Mouse (Mus musculus): Measurements from ENCODE around the gene Nckap5.

Nckap5 gene

DNA sequence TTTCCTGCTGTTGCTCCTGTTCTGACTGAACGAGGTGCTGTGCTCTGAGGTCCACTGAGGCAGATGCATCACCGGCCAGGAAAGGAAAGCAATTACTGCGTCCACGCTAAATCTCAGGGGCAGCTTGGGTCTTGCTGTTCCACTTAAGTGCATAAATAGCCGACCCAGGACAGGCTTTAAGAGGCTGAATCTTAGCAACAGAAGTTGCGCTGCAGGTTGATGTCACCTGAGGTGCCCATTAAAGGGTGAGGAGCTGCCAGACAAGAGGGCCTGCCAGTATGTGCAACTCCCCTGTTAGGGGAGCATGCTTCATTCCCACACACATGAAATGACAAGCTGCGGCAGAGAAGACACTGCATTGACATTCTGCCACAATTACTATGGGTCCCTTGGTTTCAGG is 282.6 kb downstream of the Nckap5 start:
- no peak for DNase-seq

DNA sequence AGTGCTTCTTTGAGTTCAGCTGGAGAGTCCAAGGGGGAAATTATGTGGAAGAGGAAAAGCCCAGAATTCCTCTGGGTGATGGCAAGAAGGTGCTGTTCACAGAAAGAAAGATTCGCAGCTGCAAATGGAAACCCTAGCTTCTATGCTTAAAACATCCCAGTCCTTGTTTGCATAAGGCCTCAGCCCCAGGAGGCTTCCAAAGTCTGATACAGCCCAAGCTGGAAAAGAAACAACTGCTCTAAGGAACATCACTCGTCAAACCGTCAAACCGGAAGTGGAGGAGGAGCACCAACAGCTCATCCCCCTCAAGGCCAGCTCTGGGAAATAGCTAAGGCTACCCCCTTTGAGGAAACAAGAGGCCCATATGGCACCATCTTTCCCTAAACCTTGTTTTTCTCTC is 286.1 kb downstream of the Nckap5 start:
- DNase-seq: no peak

DNA sequence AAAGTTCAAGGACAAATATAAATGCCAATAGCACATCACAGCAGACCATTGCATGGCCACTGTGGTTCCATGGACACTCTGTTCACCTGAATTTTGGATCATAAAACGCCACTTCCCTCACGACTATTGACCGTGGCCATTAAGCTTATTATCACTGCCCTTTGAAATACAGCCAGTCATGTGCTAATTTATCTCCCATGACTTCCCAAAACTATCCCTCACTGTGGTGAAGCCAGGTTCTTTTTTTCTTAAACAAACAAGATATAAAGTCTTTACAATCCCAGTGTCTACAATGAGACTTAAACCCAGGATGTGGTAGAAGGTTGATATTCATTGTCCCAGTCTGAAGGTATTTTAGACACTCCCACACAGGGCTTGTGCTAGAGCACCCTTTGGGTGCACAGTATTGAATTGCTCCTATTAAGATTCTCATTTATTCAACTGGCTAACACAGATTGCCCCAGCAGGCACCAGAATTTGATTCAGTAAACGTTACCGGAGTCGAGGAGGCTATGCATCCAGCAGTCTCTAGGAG is 293.3 kb downstream of the Nckap5 start:
- no peak for DNase-seq

DNA sequence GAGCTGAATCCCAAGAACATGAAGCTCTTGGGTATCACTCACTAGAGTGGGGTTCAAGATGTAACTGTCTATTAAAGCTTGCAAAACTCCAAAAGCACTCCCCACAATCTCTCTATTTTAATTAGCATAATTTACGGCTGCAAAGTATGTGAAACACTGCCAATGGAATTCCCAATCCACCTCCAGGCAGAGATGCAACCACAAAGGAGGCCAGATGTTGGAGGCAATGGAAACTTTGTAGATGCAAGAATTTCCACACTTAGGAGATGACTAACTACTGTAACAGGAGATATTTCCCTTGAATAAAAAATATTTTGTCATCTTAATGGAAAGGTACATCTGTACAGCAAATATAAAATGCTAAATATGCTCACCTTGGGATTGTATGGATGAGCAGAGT is 295.1 kb downstream of the Nckap5 start:
- no peak for DNase-seq

DNA sequence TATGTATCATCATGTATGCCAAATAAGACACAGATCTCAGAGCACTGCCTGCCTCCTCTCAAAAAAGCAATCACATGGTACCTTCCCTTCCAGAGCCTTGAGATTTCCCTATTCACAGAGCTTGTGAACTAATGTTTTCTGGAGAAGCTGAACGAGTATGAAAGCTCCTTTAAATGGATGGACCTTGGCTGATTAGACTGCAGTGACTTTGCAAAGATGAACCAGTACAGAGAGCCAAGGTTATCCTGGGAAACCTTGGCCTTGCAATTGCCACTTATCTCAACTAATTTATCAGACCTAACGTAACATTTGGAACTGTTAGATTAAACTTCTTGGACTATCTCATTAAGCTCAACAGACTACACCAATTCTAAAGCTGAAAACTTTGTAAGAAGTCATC is 296.6 kb downstream of the Nckap5 start:
- DNase-seq: no peak

DNA sequence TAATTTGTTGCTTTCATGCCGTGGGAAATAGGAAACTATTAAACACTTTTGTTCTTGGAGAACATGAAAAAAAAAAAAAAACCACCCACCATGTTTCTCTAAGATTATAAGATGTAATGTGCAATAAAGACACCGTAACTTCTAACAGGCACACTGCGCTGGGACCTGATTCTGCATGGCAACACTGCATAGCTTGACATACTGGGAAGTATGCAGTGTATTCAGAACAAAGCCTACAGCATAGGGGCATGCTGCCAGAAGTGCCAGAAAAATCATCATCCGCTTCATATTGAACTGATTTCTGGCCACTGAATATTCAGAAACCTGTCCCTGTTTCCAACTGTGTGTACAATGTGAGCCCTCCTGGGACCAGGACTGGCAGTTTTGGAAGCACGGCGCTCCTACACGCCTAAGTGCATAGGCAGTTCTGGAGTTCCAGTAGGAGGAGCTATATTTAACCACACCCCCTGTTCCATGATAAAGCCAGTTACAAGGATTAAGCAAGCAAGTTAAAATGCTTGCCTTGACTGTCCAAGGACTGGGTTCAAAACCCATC is 302.5 kb downstream of the Nckap5 start:
- no peak for DNase-seq

DNA sequence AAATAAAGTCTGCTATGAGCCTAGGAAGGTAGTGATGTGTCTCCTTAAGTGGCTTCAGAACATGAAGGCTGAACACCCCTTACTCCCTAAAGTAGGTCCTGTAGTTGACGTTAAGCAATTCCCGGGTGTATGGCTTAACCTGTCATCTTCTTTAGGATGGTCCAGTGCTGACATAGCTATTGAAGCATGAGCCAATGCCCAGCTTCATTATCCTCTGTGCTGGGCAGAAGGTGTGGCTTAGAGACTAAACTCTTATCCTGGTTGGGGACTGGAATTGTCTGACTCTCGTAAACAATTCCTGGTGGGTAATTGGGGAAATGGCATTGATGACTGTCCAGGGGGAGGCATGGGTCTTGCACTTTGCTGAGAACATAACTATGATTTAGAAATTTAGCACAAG is 312.5 kb downstream of the Nckap5 start:
- DNase-seq: no peak

DNA sequence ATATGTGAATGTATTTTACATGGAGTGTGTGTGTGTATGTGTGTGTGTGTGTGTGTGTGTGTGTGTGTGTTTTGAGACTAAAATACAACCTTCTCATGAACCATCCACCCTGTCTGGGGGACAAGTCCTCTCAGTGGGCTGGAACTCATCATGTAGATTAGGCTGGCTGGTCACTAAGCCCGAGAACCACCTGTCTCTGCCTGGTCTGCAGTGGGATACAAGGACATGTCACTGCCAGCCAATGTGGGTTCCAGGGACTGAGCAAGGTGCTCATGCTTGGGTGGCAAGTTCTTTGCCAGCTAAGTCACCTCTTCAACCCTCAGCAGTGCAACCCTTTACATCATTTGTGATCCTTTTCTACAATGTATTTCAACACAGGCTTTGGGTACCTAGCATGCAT is 313.2 kb downstream of the Nckap5 start:
- no peak for DNase-seq

DNA sequence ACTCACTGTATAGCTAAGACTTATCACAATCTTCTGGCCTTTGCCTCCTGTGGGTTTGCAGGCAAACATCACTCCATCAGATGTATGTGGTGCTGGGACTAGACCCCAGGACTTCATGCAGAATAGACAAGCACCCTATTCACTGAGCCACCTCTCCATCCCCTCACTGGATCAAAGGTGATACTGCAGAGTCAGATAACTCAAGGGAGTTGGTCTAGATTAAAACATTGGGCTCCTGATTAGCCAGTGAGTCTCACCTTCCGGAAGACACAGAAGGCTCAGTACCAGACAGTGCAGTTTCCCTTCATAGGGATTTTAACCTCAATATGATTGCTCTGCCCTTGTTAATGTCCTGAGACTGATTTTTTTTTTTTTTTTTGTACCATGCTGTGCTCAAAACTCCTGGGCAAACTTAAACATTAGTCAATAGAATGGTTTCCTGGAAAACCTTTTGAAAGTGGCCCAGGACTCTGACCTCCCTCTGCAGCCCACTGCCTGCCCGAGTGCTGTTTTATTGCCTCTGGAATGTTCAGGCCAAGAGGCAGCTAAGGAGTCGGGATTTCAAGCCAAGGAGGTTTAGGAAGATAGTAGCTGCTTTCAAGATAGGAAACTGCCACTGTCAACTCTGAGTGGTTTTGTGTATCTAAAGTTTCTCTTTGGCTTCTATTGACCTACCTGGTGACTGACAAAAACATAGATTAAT is 315.4 kb downstream of the Nckap5 start:
- DNase-seq: no peak

DNA sequence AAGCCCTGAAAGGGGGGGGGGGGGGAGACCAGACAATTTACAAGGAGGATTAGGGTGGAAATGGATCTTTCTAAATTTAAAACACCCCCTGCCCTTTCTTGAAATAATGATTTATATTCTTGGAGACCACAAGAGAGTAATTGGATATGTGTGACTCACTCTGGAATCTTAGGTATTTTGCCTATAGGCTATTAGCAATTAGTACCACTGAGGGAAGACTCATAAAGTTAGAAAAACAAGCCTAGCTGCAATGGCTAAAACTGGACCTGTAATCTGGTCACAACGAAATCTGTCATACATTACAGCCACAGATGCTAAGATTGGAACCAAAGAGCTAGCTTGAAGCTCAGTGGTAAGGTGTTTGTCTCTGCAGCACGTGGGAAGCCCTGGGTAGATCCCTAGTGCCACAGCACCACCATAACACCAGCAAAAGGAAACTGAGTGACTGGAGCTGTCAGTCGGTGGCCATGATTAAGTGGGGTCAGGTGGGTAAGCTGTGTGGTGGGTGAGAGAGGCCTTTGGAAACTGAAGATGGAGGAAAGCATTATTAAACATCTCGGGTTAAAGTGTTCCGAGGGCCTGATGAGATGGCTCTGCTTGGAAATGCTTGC is 318.7 kb downstream of the Nckap5 start:
- DNase-seq: no peak

DNA sequence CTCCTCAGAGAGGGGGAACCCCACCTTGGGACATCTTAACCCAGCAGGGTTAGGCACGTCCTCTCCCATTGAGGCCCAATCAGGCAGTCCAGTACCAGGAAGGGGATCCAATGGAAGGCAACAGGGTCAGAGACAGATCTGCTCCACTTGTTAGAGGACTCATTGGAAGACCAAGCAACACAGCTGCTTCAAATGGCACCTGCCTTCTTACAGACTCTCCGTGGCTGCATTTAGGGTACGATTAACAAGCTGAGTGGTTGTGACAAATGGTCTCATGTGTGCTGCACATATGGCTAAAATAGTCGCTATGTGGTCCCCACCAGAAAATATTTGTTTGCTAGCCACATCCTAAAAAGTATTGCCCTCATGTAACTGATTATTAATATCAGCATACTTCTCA is 325.9 kb downstream of the Nckap5 start:
- DNase-seq: no peak

DNA sequence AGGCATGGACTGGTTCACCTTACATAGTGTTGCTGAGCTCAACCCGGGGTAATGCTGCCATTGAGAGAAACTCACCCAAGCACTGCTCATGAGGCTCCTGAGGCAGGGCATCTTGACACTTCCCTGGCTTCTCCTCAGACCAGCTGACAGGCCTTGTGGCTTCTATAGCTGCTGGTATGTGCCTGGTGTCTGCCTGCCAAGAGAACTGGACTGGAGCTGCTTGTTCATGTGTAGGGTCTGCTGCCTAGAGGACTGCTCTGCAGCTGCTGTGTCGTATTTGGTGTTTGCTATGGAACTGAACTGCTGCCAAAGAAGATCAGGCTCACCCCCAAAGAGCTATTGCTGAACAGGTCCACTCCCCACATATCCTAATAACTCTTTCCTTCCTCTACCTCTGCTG is 327.9 kb downstream of the Nckap5 start:
- DNase-seq: no peak

DNA sequence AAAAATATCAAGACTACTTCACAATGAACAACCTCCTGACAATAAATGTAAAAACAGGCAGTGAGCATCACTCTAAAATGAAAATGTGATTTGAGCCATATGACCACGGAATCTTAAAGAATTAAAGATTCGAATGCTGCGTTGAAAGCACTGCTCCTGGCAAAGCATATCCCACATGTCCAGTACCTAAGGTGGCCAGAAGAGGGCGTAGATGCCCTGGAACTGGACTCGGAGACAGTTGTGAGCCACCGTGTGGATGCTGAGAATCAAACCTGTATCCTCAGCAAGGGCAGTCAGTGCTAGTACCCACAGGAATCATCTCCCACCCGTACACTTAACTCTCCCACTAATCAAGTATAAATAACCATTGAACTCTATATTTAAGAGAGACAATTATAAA is 333.9 kb downstream of the Nckap5 start:
- DNase-seq: no peak

DNA sequence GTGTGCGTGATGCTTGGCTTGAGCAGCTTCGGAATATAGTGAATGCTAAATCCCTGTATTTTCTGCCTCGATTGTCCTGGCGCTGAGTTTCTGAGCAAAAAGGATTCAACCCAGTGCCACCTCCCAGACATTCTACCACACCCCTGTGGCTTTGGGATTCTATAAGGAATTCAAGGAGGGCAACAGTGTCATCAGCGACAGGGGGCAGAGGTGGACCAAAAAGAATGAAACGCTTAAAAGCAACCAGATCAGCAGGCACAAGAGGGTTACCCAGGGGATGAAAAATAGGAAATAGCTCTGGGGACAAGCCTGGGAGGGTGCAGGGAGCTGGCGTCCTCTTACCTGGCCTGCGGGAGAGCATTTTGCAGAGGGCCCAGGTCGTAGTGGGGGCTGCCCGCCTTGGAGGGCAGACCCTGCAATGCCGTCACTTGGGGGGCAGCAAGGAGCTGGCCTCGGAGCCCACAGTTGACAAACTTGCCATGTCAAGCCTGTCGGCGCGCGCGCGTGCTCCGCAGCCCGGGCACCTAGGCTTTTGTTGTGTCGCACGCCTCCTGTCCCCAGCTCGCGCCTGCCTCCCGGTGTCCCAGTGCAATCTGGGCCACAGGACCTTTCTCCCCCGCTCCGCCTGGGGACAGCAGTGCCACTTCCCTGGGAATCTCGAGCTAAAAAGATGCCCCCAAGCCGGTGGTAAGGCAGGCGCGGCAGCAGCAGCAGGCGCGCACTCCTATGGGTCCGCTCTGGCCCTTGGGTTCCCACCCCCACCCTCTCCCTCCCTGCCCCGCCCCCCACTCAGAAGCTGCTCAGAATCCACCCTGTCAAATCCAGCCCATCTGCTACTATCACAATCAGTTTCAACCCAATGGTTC is 338.2 kb downstream of the Nckap5 start:
- no peak for DNase-seq

DNA sequence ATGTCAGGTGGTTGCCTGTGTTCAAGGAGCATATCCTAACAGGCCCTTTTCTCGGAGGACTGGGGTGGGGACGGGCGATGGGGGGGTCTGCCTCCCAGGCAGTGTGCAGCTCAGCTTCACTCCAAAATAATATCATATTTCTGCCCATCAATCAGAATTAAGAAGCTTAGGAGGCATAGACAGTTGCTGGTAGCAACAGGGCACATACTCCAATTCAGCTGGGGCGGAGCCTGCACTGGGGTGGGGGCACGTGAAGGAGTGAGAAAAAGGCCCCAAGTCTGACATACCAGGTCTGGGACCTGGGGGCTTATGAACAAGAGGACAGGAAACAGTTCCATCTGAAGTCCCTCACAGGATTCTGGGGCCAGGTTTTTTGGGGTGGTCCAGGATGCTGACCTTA is 339.2 kb downstream of the Nckap5 start:
- DNase-seq: no peak

DNA sequence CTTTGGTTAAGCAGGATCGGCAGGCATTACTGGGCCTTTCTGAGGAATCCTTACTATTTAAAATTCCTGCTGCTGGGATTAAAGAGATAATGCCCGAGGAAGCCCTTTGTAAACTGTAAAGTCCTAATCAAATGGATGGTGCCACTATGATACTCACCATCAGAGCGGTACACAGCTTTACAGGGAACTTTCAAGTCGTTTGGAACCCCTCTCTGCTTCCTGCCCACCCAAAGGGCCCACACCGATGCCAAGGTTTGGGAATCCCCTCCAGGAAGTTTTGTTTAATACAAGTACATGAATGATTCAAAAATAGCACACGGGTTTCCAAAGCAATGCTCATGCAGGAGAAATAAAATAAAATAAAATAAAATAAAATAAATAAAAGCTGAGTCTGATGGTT is 340.3 kb downstream of the Nckap5 start:
- no peak for DNase-seq

DNA sequence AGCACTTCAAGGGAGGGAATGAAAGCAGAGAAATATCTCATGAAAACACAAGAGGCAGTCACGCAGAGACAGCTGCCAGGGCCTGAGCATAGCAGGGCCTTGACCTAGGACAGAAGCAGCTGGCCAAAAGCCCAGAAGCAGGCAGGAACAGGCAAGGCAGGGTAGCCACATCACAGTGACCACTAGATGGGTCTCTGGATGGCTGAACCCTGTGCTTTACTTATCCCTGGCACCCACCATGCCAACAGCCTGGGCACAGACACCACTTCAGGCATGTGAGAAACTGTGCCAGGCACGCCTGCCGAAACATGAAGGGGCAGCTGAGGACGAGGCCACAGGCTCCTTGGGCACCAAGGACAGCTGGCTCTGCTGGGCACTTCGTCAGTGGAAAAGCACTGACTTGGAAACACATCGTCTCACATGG is 345.9 kb downstream of the Nckap5 start:
- DNase-seq: no peak

DNA sequence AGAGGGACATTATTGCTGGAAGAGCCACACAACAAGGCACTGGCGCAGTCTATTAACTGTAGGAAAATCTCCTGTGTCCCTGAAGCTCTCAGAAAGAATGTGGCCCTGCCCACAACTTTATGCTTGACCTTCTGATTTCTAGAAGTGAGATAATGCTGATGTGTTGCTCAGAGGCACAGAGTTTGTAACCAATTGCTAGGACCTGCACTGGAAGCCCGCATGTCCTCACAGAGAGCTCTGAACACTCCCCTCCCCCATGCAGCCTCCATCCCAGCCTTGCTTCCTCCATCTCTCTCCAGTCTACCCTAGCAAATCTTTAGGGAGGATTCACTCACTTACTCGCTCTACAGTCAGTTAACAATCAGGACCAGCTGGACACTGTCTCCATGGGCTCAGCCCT is 346.9 kb downstream of the Nckap5 start:
- DNase-seq: no peak

DNA sequence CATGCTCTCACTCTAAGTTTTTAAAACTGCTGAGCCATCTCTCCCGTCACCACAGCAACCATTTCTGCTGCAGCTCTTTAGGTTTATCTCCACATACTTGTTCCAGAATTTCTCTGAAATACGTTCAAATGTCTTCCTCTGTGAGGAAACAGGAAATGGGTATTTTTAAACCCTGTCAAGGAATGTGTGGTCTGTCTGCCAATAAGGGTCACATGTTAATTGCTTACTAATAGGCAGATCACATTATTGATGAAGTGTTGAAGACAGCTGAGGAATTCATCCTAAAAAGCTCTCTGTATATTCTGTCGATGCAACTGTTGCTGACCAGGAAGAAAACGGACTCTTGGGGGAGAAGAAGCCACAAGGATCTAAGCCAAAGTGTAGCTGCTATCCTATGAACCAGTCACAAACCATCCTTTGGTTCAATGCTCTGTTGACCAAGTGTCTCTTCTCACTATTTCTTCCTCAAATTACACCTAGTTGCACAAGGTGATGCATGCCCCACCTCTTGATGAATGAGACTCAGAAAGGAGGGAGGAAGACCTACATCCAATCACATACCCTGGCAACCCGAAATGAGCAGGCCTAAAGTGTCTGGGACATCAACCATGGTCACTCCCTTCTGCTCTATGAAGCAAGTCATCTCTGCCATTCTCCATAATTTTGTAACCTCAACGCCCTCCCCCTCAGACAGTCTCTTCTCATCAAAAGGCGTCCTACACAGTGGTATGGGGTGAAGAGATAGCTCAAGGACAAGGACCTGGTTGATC is 349.0 kb downstream of the Nckap5 start:
- DNase-seq: no peak

DNA sequence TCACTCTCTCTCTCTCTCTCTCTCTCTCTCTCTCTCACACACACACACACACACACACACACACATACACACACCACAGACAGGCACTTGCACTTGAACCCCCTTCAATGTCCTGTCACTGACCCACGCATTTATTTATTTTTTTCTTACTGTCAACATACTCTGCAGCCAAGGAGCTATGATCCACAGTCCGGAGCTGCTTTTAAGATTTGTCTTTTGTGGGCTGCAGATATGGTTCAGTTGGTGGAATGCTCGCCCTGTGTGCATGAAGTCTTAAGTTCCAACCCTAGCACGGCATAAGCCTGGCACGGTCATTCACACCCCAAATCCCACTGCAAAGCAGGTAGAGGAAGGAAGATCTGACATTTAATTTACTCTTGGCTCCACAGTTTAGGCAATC is 357.6 kb downstream of the Nckap5 start:
- DNase-seq: no peak

DNA sequence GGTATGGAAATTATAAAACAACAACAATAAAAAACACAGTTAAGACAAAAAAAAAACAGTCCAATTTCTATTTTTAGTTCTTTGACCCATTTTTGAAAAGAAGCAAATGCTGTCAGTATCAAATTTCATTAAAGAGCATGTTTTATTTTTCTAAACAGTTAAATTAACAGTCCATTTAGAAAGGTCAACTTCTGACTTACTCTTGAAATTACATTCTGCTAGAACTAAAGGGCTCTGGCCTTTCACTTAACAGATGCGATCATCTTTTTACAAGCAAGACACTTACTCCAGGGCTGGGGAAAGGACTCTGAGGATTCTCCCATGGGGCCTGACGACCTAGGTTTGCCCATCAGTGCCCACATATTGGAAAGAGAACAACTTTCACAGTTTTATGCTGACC is 359.2 kb downstream of the Nckap5 start:
- no peak for DNase-seq

DNA sequence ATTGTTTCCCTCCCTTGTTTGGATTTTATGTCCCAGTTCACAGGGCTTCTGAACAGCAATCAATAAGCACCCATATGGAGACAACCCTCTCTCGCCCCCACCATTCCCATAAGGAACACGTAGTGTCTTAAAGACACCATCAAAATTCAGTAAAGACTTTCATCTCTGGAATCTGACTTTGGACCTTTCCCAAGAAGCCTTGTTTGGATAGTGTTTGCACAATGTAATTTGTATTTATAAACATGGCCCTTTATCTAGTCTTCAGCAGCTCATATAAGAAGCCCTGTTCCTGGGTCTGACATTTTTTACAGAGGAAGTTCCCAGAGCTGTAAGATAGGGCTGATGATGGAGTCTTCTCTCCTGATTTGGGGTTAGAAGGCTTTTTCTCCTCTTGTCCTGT is 359.7 kb downstream of the Nckap5 start:
- DNase-seq: no peak

All from thymus, adult 18-20 months (tissue).